Mouse (Mus musculus): ENCODE measurements around the gene Cox17. TPM values are rescaled to one million over a fixed set of nuclear protein-coding genes. Genes with fewer than 3 reads are reported as not detected.

The Cox17 gene
- polyA plus RNA-seq, 1 experiment from 2014 or later: 186 TPM

- Histone ChIP-seq H3K9ac (ENCODE audit: low read length) (no peak overlapping the region), H3K9me3 (replicated peaks; ENCODE audit: control insufficient read depth, low read length) (no peaks in the 10 kb centered on the region), H3K4me1 (ENCODE audit: control insufficient read depth, insufficient read depth, low read length) (no peaks in the 10 kb centered on the region; the same call in 1 of the 2 replicates), H3K27me3 (ENCODE audit: control insufficient read depth, insufficient read depth, low read length) (no peaks in the 10 kb centered on the region), H3K27ac (ENCODE audit: low read length) (no peak overlapping the region), H3K4me2 (ENCODE audit: low read depth, low read length) (no peak overlapping the region), H3K4me3 (replicated peaks; ENCODE audit: low read length) (no peak overlapping the region), H3K36me3 (ENCODE audit: control insufficient read depth, insufficient read depth, low read length) (no peaks in the 10 kb centered on the region)
- no peak for ATAC-seq (ENCODE audit: insufficient read depth, low FRiP score)
- 73% methylated on average over 23 of the region's 23 CpGs for WGBS
These were observed 45.5 kb downstream of the Cox17 start for GRCm38 (mm10) chr16:38392126-38392894.

GRCm38 (mm10) chr16:38394191-38394618, 47.4 kb downstream of the Cox17 start:
- no peak overlapping the region for H3K4me2 ChIP-seq (ENCODE audit: low read depth, low read length)
- H3K27me3 ChIP-seq (ENCODE audit: control insufficient read depth, insufficient read depth, low read length): no peaks in the 10 kb centered on the region
- H3K36me3 ChIP-seq (ENCODE audit: control insufficient read depth, insufficient read depth, low read length): no peaks in the 10 kb centered on the region
- H3K4me3 ChIP-seq (replicated peaks; ENCODE audit: low read length): no peak overlapping the region
- WGBS: 79% methylated on average over 8 of the region's 8 CpGs
- H3K9me3 ChIP-seq (replicated peaks; ENCODE audit: control insufficient read depth, low read length): no peaks in the 10 kb centered on the region
- H3K4me1 ChIP-seq (ENCODE audit: control insufficient read depth, insufficient read depth, low read length): peaks cover 2% of the 10 kb centered on the region; the same call in 1 of the 2 replicates
- H3K9ac ChIP-seq (ENCODE audit: low read length): no peak overlapping the region
- H3K27ac ChIP-seq (ENCODE audit: low read length): no peak overlapping the region
- ATAC-seq (ENCODE audit: insufficient read depth, low FRiP score): no peak

DNA sequence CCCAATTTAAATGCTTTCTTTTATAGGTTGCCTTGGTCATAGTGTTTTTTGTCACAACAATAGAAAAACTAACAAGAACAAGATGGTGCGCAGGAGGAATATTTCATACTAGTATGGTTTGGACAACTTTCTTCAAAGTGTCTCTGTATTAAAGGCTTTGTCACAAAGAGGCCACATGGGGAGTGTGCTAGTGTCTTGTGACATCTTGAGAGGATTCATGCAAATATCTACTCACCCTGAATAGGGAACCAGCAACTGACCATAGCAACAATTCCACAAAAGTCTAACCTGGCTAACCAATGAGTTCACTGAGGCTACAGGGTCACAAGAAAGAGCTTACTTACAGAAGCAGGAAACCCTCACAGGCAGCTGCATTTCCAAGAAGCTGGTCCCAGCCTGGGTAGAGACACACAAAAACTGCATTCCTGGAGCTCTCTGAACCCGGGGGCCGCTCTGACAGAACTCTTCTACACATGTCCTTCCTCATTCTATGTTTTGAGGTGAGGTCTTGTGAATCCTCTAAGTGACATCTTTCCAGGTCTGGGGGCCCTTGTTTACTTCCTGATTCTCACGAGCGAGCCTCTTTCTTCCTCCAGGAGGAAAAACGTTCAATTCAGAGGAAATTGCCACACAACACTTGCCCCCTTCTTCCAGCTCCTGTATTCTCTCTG, 48.4 kb downstream of the Cox17 start:
- WGBS: 55% methylated on average over 6 of the region's 6 CpGs
- no peaks in the 10 kb centered on the region for H3K9me3 ChIP-seq (replicated peaks; ENCODE audit: control insufficient read depth, low read length)
- peaks cover 12% of the 10 kb centered on the region for H3K4me1 ChIP-seq (ENCODE audit: control insufficient read depth, insufficient read depth, low read length)

DNA sequence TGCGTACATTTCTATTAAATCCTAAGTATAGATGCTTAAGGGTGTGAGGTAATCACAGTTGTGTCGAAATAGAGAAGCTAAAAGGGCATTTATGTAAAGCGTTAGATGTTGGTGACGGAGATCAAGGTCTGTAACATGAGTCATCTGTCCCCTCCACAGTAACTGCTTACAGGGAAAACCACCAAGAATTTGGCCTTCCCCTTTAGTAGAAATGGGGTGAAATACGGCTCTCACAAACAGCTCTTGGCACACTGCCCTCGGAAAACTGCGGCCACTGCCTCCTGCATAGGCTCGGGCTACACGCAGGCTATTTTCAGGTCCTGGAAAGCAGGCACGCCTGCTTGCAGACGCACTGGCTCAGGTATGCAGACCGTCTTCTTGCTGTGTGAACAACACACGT, 49.4 kb downstream of the Cox17 start:
- Histone ChIP-seq H3K4me3 (replicated peaks; ENCODE audit: low read length) (no peak overlapping the region), H3K9me3 (replicated peaks; ENCODE audit: control insufficient read depth, low read length) (no peaks in the 10 kb centered on the region), H3K36me3 (ENCODE audit: control insufficient read depth, insufficient read depth, low read length) (no peaks in the 10 kb centered on the region), H3K27me3 (ENCODE audit: control insufficient read depth, insufficient read depth, low read length) (no peaks in the 10 kb centered on the region), H3K4me1 (ENCODE audit: control insufficient read depth, insufficient read depth, low read length) (peaks cover 12% of the 10 kb centered on the region), H3K4me2 (ENCODE audit: low read depth, low read length) (0 out of 2 replicates have a peak overlapping the region, but pooled peaks have one; percentile 22), H3K9ac (ENCODE audit: low read length) (peak overlapping the region; percentile 16; the same call in 1 of the 2 replicates), H3K27ac (ENCODE audit: low read length) (no peak overlapping the region; the same call in 1 of the 2 replicates)
- WGBS: 26% methylated on average over 13 of the region's 13 CpGs
- no peak for ATAC-seq (ENCODE audit: insufficient read depth, low FRiP score)

More for the DNA sequence above, 48.4 kb downstream of the Cox17 start:
- ATAC-seq (ENCODE audit: insufficient read depth, low FRiP score): no peak
- H3K36me3 ChIP-seq (ENCODE audit: control insufficient read depth, insufficient read depth, low read length): no peaks in the 10 kb centered on the region
- no peak overlapping the region for H3K27ac ChIP-seq (ENCODE audit: low read length)
- H3K4me2 ChIP-seq (ENCODE audit: low read depth, low read length): no peak overlapping the region
- no peak overlapping the region for H3K9ac ChIP-seq (ENCODE audit: low read length)
- no peak overlapping the region for H3K4me3 ChIP-seq (replicated peaks; ENCODE audit: low read length)
- H3K27me3 ChIP-seq (ENCODE audit: control insufficient read depth, insufficient read depth, low read length): no peaks in the 10 kb centered on the region

DNA sequence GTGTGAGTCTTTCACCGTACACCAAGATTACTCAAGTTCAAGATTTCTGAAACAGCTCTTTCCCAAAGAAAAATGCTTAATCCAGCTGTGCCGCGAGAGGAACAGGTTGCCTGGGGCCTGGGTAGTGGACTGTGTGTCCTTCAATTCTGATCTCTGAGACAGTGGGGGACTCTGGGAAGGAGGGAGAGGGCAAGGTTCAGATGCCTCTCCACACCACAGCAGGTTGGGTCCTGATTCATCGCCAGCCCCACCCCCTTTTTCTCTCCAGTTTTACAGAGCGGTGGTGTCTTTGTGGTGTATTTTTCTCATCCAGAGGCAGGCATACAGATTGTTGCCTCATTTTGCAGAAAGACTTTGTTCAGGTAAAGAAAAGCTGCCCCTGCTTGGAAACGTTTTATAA, 51.5 kb downstream of the Cox17 start:
- Histone ChIP-seq H3K4me2 (ENCODE audit: low read depth, low read length) (no peak overlapping the region), H3K27ac (ENCODE audit: low read length) (no peak overlapping the region), H3K9me3 (replicated peaks; ENCODE audit: control insufficient read depth, low read length) (no peaks in the 10 kb centered on the region), H3K4me3 (replicated peaks; ENCODE audit: low read length) (no peak overlapping the region), H3K27me3 (ENCODE audit: control insufficient read depth, insufficient read depth, low read length) (no peaks in the 10 kb centered on the region), H3K36me3 (ENCODE audit: control insufficient read depth, insufficient read depth, low read length) (no peaks in the 10 kb centered on the region), H3K4me1 (ENCODE audit: control insufficient read depth, insufficient read depth, low read length) (peaks cover 12% of the 10 kb centered on the region), H3K9ac (ENCODE audit: low read length) (no peak overlapping the region)
- ATAC-seq (ENCODE audit: insufficient read depth, low FRiP score): no peak
- 87% methylated on average over 6 of the region's 6 CpGs for WGBS

DNA sequence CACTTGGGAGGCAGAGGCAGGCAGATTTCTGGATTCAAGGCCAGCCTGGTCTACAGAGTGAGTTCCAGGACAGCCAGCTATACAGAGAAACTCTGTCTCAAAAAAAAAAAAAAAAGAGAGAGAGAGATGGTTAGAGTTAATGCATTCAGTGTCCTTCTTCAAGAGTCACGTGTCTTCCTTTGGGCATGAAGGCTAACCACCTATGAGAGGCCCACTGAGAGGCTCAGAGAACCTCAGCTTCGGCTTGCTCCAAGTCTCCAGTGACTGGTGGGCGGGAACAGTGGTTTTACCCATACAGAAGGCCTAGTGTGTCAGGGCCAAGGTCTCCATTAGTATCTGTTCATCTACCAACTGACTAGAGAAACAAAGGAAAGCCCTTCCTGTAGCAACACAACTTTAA, 52.3 kb downstream of the Cox17 start:
- Histone ChIP-seq H3K4me3 (replicated peaks; ENCODE audit: low read length) (peak overlapping the region; percentile 31; the same call in 1 of the 2 replicates), H3K4me1 (ENCODE audit: control insufficient read depth, insufficient read depth, low read length) (peaks cover 12% of the 10 kb centered on the region), H3K27me3 (ENCODE audit: control insufficient read depth, insufficient read depth, low read length) (no peaks in the 10 kb centered on the region), H3K4me2 (ENCODE audit: low read depth, low read length) (peak overlapping the region; percentile 50; the same call in 1 of the 2 replicates), H3K27ac (ENCODE audit: low read length) (no peak overlapping the region), H3K36me3 (ENCODE audit: control insufficient read depth, insufficient read depth, low read length) (no peaks in the 10 kb centered on the region), H3K9ac (ENCODE audit: low read length) (no peak overlapping the region; the same call in 1 of the 2 replicates), H3K9me3 (replicated peaks; ENCODE audit: control insufficient read depth, low read length) (no peaks in the 10 kb centered on the region)
- ATAC-seq (ENCODE audit: insufficient read depth, low FRiP score): peak; percentile 11; the same call in 1 of the 2 replicates
- WGBS: 77% methylated on average over 3 of the region's 3 CpGs

GRCm38 (mm10) chr16:38399531-38400231, 52.9 kb downstream of the Cox17 start:
- H3K4me3 ChIP-seq (replicated peaks; ENCODE audit: low read length): peak overlapping the region; percentile 31
- ATAC-seq (ENCODE audit: insufficient read depth, low FRiP score): peak; percentile 77; the same call in 1 of the 2 replicates
- H3K4me2 ChIP-seq (ENCODE audit: low read depth, low read length): peak overlapping the region; percentile 50
- no peaks in the 10 kb centered on the region for H3K9me3 ChIP-seq (replicated peaks; ENCODE audit: control insufficient read depth, low read length)
- H3K36me3 ChIP-seq (ENCODE audit: control insufficient read depth, insufficient read depth, low read length): no peaks in the 10 kb centered on the region
- H3K27me3 ChIP-seq (ENCODE audit: control insufficient read depth, insufficient read depth, low read length): no peaks in the 10 kb centered on the region
- peak overlapping the region; percentile 46 for H3K9ac ChIP-seq (ENCODE audit: low read length)
- H3K27ac ChIP-seq (ENCODE audit: low read length): peak overlapping the region; percentile 51; the same call in 1 of the 2 replicates
- peaks cover 12% of the 10 kb centered on the region for H3K4me1 ChIP-seq (ENCODE audit: control insufficient read depth, insufficient read depth, low read length)
- 16% methylated on average over 17 of the region's 17 CpGs for WGBS

DNA sequence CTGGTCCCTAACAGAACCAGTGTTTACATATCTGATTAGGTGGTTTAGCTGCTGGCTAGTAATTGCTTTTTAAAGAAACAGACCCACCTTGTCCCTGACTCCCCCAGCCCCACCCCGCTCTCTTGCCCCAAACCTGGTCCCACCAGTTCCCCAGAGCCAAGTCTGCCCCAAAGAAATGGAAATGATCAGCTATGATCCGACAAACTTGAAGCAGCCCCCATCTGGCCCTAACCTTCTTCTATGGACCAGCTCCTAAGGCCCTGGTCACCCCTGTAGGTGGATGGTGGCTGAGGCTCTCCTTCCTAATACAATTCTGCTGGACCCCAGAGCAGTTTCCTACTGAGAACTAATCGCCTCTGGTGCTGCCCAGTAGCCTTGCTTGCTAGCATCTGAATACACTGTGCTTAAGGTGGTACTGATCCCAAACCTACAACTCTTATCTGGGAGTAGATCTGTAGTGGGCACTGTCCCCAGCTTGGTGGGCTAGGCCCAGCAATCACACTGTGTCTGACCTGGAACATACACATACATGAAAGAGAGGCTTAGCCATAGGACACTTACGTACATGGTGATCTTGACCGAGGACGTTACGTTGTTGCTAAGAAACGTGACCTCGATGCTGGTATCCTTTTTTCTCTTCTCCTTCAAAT, 53.6 kb downstream of the Cox17 start:
- no peak for ATAC-seq (ENCODE audit: insufficient read depth, low FRiP score)
- WGBS: 72% methylated on average over 9 of the region's 9 CpGs
- H3K27me3 ChIP-seq (ENCODE audit: control insufficient read depth, insufficient read depth, low read length): no peaks in the 10 kb centered on the region
- H3K9me3 ChIP-seq (replicated peaks; ENCODE audit: control insufficient read depth, low read length): no peaks in the 10 kb centered on the region
- H3K36me3 ChIP-seq (ENCODE audit: control insufficient read depth, insufficient read depth, low read length): no peaks in the 10 kb centered on the region
- H3K9ac ChIP-seq (ENCODE audit: low read length): peak overlapping the region; percentile 46
- no peak overlapping the region for H3K27ac ChIP-seq (ENCODE audit: low read length)
- H3K4me1 ChIP-seq (ENCODE audit: control insufficient read depth, insufficient read depth, low read length): peaks cover 12% of the 10 kb centered on the region
- peak overlapping the region; percentile 31 for H3K4me3 ChIP-seq (replicated peaks; ENCODE audit: low read length)
- peak overlapping the region; percentile 50 for H3K4me2 ChIP-seq (ENCODE audit: low read depth, low read length)

Measured in stomach, embryonic 16.5 days (tissue).